Mouse (Mus musculus) stomach, postnatal 0 days (tissue): ENCODE data around the gene Eif3i.

Source experiments
- CTCF ChIP-seq: IDR thresholded peaks from 2 replicates; pipeline ENCODE4 v1.5.1; 2016; ENCODE audit warnings: antibody characterized with exemption, low read depth, mild to moderate bottlenecking, moderate library complexity
- EP300 ChIP-seq: optimal IDR thresholded peaks from 2 replicates; pipeline ENCODE3; 2016; ENCODE audit warnings: antibody characterized with exemption

DNA sequence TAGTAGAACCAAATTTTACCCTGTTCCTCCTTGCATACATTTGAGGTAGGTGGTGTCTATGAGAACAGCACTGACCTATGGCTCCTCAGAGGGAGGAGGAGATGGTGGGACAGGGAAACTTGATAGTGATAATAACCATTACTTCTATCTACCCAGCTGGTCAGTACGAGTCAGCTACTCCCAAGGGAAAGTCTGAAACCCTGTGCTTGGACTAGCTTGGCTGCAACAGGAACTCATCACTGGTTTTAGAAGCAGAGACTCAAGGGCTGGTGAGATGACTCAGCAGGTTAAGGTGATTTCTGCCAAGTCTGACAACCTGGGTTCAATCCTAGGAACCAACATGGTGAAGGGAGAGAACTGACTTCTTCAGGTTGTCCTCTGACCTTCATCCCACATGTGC, 48.2 kb upstream of the Eif3i start:
- TF ChIP-seq CTCF (no peak), EP300 (no peak)
